Mouse (Mus musculus): Measurements from ENCODE around the gene Filip1. TPM values are rescaled to one million over a fixed set of nuclear protein-coding genes. Genes with fewer than 3 reads are reported as not detected.

Filip1 gene
- polyA plus RNA-seq, 1 experiment from 2014 or later, result 26.5 TPM

Other genes with a start within 250 kb of the Filip1 start
- 109 and 111 TPM in 2 replicates for gene Tmem30a, start 219.3 kb downstream of the Filip1 start, polyA plus RNA-seq (2016; fragmentation: Nextera tagmentation; extraction: Ambion mirVana)
- 46.5 and 55.4 TPM in 2 replicates for gene Senp6, start 54.1 kb upstream of the Filip1 start, polyA plus RNA-seq (2016; fragmentation: Nextera tagmentation; extraction: Ambion mirVana)
- gene Myo6, start 152.2 kb upstream of the Filip1 start, polyA plus RNA-seq (2016; fragmentation: Nextera tagmentation; extraction: Ambion mirVana), result 14.6 and 14.8 TPM in 2 replicates

Measured in heart, embryonic 12.5 days (tissue).